Mouse (Mus musculus): ENCODE measurements around the gene Atcay. TPM values are rescaled to one million over a fixed set of nuclear protein-coding genes. Genes with fewer than 3 reads are reported as not detected.
"Not testable (repeated sequence)": the region's sequence is repeated elsewhere in the genome, so short reads cannot be mapped to it uniquely, and the experiment has no call there.

Atcay gene
- total and polyA plus RNA-seq, 2 experiments = not detected

GRCm38 (mm10) chr10:81231436-81231835 lies 803 bp upstream of the Atcay start:
- Histone ChIP-seq H3K27ac (replicated peaks; ENCODE audit: insufficient read depth, low read depth, low read length) (no peak overlapping the region), H3K4me1 (ENCODE audit: control insufficient read depth, insufficient read depth, low read length) (peaks cover 13% of the 10 kb centered on the region), H3K27me3 (ENCODE audit: control insufficient read depth, insufficient read depth, low read length) (peaks cover 4% of the 10 kb centered on the region; the same call in 1 of the 2 replicates), H3K9ac (ENCODE audit: low read depth, low read length) (no peak overlapping the region), H3K4me3 (ENCODE audit: insufficient read depth, low read depth, low read length) (no peak overlapping the region), H3K79me2 (ENCODE audit: control insufficient read depth, insufficient read depth, low read length) (no peaks in the 10 kb centered on the region), H3K36me3 (ENCODE audit: control insufficient read depth, insufficient read depth, low read length) (no peaks in the 10 kb centered on the region)
- 62% methylated on average over 7 of the region's 7 CpGs for WGBS
- DNase-seq (ENCODE audit: extremely low read depth, low read depth, low spot score) = no peak
- TF ChIP-seq CTCF (IDR thresholded peaks at IDR 0.05; ENCODE audit: low read depth, low read length) (no peak), POLR2A (IDR thresholded peaks at IDR 0.05; ENCODE audit: extremely low read depth, insufficient read depth, low read length) (no peak)

DNA sequence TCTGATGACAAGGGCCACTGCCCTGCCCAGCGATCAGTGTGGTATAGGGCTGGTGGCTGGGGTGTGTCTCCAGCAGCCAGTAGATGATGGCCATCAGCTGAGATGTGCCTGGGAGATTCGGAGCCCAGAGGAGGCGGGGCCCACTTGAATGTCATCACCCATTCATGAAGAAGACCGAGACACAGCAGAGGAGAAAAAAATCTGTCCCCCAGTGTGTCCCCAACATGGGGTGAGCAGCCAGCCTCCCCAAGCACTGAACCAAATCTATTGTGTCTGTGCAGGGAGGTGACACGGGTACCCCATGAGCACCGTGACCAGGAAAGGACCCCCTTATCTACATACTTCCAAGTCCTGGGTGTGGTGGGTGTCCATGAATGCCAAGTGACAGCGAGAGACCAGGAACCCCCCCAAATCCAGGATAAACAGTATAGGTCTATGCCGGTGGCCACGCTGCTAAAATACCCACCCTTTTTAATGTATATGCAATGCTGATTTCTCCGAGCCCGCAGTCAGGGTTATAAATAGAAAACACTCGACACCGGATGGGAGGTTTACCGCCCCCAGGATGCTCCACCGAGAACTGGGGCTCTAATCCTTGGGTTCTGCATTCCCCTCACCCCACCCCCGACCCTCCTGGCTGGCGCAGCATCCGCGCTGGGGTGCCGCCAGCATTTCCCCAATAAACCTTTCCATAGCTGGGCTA lies 747 bp downstream of the Atcay start:
- DNase-seq (ENCODE audit: extremely low read depth, low read depth, low spot score) = no peak
- TF ChIP-seq CTCF (IDR thresholded peaks at IDR 0.05; ENCODE audit: low read depth, low read length) (no peak), POLR2A (IDR thresholded peaks at IDR 0.05; ENCODE audit: extremely low read depth, insufficient read depth, low read length) (no peak)
- no peak overlapping the region for H3K9ac ChIP-seq (ENCODE audit: low read depth, low read length)
- H3K79me2 ChIP-seq (ENCODE audit: control insufficient read depth, insufficient read depth, low read length) = no peaks in the 10 kb centered on the region
- no peak overlapping the region for H3K4me3 ChIP-seq (ENCODE audit: insufficient read depth, low read depth, low read length)
- no peak overlapping the region for H3K27ac ChIP-seq (replicated peaks; ENCODE audit: insufficient read depth, low read depth, low read length)
- peaks cover 13% of the 10 kb centered on the region for H3K4me1 ChIP-seq (ENCODE audit: control insufficient read depth, insufficient read depth, low read length)
- peaks cover 4% of the 10 kb centered on the region; the same call in 1 of the 2 replicates for H3K27me3 ChIP-seq (ENCODE audit: control insufficient read depth, insufficient read depth, low read length)
- WGBS = 25% methylated on average over 20 of the region's 20 CpGs
- H3K36me3 ChIP-seq (ENCODE audit: control insufficient read depth, insufficient read depth, low read length) = no peaks in the 10 kb centered on the region

- not testable (repeated sequence) for H3K27ac ChIP-seq (replicated peaks; ENCODE audit: insufficient read depth, low read depth, low read length); H3K4me1 ChIP-seq (ENCODE audit: control insufficient read depth, insufficient read depth, low read length); H3K36me3 ChIP-seq (ENCODE audit: control insufficient read depth, insufficient read depth, low read length); H3K79me2 ChIP-seq (ENCODE audit: control insufficient read depth, insufficient read depth, low read length); DNase-seq (ENCODE audit: extremely low read depth, low read depth, low spot score); H3K27me3 ChIP-seq (ENCODE audit: control insufficient read depth, insufficient read depth, low read length); H3K9ac ChIP-seq (ENCODE audit: low read depth, low read length); H3K4me3 ChIP-seq (ENCODE audit: insufficient read depth, low read depth, low read length)
- 63% methylated on average over 2 of the region's 2 CpGs for WGBS
Measured at GRCm38 (mm10) chr10:81223731-81224130, 6.9 kb downstream of the Atcay start.

DNA sequence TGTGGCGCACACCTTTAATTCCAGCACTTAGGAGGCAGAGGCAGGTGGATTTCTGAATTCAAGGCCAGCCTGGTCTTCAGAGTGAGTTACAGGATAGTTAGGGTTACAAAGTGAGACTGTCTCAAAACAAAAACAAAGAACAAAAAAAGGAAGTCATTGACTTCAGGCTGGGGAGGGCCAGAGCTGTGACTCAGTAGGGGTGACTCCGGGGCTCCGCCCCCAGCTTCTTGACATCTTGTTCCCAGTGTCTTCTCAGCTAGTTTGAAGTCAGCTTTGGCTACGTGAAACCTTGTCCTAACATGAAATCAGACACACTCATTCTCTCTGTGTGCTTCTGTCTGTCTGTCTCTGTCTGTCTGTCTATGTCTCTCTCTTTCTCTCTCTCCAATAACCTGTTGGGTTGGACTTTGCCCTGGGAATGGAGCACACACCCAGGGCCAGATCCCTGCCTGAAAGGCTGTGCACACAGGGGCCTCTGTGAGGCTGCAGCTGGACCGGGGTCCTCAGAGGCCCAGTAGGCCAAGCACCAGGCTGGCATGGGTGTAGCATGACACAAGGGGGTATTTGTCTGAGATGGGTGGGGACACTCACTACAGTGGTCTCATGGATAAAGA lies 9.1 kb downstream of the Atcay start:
- WGBS = 78% methylated on average over 5 of the region's 5 CpGs
- DNase-seq (ENCODE audit: extremely low read depth, low read depth, low spot score) = no peak
- no peaks in the 10 kb centered on the region for H3K79me2 ChIP-seq (ENCODE audit: control insufficient read depth, insufficient read depth, low read length)
- TF ChIP-seq CTCF (IDR thresholded peaks at IDR 0.05; ENCODE audit: low read depth, low read length) = no peak
- no peak for TF ChIP-seq POLR2A (IDR thresholded peaks at IDR 0.05; ENCODE audit: extremely low read depth, insufficient read depth, low read length)
- H3K27ac ChIP-seq (replicated peaks; ENCODE audit: insufficient read depth, low read depth, low read length) = no peak overlapping the region
- H3K4me3 ChIP-seq (ENCODE audit: insufficient read depth, low read depth, low read length) = no peak overlapping the region
- no peaks in the 10 kb centered on the region for H3K4me1 ChIP-seq (ENCODE audit: control insufficient read depth, insufficient read depth, low read length)
- no peaks in the 10 kb centered on the region for H3K27me3 ChIP-seq (ENCODE audit: control insufficient read depth, insufficient read depth, low read length)
- H3K36me3 ChIP-seq (ENCODE audit: control insufficient read depth, insufficient read depth, low read length) = no peaks in the 10 kb centered on the region
- H3K9ac ChIP-seq (ENCODE audit: low read depth, low read length) = no peak overlapping the region

DNA sequence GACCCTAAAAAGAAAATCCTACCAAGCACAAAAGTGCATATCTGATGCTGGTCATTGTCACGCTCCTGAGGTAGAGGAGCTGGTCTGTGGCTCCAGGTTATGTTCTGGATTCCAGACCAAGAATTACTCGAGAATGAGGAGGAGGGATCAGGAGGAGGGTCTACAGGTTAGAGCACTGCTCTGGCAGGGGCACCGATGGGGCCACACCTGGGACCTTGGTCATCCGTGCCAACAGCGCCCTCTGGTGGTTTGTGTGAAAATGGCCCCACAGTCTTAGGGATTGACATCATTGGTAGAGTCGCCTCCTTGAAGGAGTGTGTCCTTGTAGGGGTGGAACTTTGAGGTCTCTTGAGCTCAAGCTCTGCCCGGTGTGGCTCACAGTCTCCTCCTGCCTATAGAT lies 12.7 kb downstream of the Atcay start:
- Histone ChIP-seq H3K27ac (replicated peaks; ENCODE audit: insufficient read depth, low read depth, low read length) (no peak overlapping the region), H3K4me3 (ENCODE audit: insufficient read depth, low read depth, low read length) (no peak overlapping the region), H3K9ac (ENCODE audit: low read depth, low read length) (no peak overlapping the region), H3K36me3 (ENCODE audit: control insufficient read depth, insufficient read depth, low read length) (no peaks in the 10 kb centered on the region), H3K27me3 (ENCODE audit: control insufficient read depth, insufficient read depth, low read length) (no peaks in the 10 kb centered on the region), H3K4me1 (ENCODE audit: control insufficient read depth, insufficient read depth, low read length) (no peaks in the 10 kb centered on the region), H3K79me2 (ENCODE audit: control insufficient read depth, insufficient read depth, low read length) (no peaks in the 10 kb centered on the region)
- TF ChIP-seq POLR2A (IDR thresholded peaks at IDR 0.05; ENCODE audit: extremely low read depth, insufficient read depth, low read length) (no peak), CTCF (IDR thresholded peaks at IDR 0.05; ENCODE audit: low read depth, low read length) (peak; percentile 87)
- 25% methylated on average over 7 of the region's 7 CpGs for WGBS
- peak; percentile 24 for DNase-seq (ENCODE audit: extremely low read depth, low read depth, low spot score)

DNA sequence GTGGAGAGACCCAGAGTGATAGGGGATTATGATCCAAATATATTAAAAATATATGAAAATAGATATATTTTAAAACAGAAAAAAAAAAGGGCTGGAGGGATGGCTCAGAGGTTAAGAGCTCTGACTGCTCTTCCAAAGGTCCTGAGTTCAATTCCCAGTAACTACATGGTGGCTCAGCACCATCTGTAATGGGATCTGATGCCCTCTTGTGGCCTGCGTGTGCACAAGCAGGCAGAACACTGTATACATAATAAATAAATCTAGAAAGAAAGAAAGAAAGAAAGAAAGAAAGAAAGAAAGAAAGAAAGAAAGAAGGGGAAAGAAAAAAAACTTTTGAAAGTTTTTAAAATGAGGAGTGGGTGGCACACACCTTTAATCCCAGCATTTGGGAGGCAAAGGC lies 13.4 kb downstream of the Atcay start:
- not testable (repeated sequence) for H3K9ac ChIP-seq (ENCODE audit: low read depth, low read length); H3K4me1 ChIP-seq (ENCODE audit: control insufficient read depth, insufficient read depth, low read length); H3K79me2 ChIP-seq (ENCODE audit: control insufficient read depth, insufficient read depth, low read length); H3K27me3 ChIP-seq (ENCODE audit: control insufficient read depth, insufficient read depth, low read length); H3K4me3 ChIP-seq (ENCODE audit: insufficient read depth, low read depth, low read length); H3K36me3 ChIP-seq (ENCODE audit: control insufficient read depth, insufficient read depth, low read length); H3K27ac ChIP-seq (replicated peaks; ENCODE audit: insufficient read depth, low read depth, low read length)
- peak; percentile 65; the same call in 1 of the 2 replicates for TF ChIP-seq CTCF (IDR thresholded peaks at IDR 0.05; ENCODE audit: low read depth, low read length)
- peak; percentile 17 for DNase-seq (ENCODE audit: extremely low read depth, low read depth, low spot score)
- 7% methylated on average over 1 of the region's 1 CpGs for WGBS

All from liver, adult 2 months (tissue).